Mouse (Mus musculus) liver (tissue): ENCODE data around the gene Eprs.
"Not testable (repeated sequence)": the region's sequence is repeated elsewhere in the genome, so short reads cannot be mapped to it uniquely, and the experiment has no call there.

Source experiments
- DNase-seq: peaks from one replicate; pipeline ENCODE4 v3.0.0-alpha.2; 2020; ENCODE audit warnings: mixed read lengths

Gene Eprs

DNA sequence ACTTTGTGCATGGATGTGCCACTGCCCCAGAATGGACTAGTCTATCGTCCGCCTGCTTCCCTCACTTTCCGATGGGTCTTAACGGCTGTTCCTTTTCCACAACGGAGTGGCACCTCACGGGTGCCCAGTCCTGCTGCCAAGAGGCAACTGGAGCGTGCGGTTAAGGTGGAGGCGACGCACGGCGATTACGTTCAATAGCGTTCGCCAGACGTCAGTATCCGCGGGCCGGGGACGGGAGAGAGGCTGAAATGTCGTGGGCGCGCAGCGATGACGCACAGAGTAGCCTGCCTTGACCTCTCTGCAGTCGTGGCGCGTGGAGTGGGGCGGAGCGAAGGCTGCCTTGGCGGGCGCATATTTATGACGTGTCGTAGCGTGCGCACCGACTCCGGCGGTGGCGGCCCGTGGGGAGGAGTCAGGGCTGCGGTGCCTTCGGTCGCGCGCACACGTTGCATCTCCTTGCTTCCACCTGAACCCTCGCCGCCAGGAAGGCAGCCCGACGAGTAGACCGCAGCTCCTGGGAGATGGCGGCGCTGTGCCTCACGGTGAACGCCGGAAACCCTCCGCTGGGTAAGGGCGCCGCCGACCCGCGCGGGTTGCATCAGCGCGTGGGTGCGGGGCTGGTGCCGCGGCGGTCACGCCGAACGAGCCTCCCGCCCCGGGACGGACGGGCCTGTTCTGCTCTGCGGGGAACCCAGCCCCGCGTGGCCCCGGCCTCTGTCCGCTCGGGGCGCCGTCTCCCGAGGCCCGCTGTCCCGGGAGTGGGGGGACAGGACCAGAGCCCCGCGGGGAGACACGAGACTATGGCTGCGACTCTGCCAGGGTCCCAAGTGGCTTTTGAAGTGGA lies at the start of gene Eprs:
Gene Eprs, plus strand, starts transcription at position 368 of the 844 bp plus-strand sequence.
- DNase-seq = peak; percentile 99

GRCm38 (mm10) chr1:185314546-185314945 lies 48.3 kb upstream of the Eprs start:
- no peak for DNase-seq

DNA sequence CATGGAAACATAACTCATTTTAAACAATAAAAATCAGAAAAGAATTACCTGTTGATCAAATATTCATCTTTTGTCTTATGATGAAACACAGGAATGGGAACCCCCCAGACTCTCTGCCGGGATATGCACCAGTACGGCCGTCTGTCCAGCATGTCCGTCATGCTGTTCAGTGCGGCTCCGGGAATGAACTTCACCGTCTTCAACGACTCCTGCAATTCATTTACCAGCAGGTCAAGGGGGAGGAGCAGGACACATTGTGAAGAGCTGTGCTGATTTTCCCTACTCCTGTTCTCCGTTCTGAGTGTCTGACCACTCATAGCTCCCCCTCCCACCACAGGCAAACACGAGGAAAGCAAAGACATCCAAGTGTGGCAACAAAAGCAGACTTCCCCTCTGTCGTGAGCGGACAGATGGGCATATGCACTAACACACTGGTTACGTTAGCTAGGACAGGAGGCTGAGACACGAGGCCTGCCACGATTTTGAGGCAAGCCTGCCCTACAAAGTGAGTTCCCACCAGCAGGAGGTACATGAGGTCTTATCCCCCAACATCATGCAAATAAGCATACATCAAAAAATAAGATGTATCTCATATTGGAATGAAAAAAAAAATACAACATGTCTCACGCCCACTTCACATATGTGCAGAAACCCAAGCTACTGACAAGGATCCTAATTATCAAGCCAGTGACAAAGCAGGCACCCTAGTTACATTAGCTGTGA lies 46.8 kb upstream of the Eprs start:
- no peak for DNase-seq

GRCm38 (mm10) chr1:185327754-185328345 lies 35.0 kb upstream of the Eprs start:
- DNase-seq = not testable (repeated sequence)

- DNase-seq = peak; percentile 95
Measured at GRCm38 (mm10) chr1:185328721-185329610, 33.9 kb upstream of the Eprs start, which contains the start of gene Iars2. Iars2 (minus strand) TSS chr1:185329396.

- no peak for DNase-seq
Measured at GRCm38 (mm10) chr1:185329851-185330250, 33.0 kb upstream of the Eprs start.

- DNase-seq = no peak
Measured at GRCm38 (mm10) chr1:185331364-185331763, 31.5 kb upstream of the Eprs start.

GRCm38 (mm10) chr1:185331983-185332430 lies 30.8 kb upstream of the Eprs start, which contains the start of gene Bpnt1:
Bpnt1 (plus strand) TSS chr1:185332149.
- peak; percentile 89 for DNase-seq

- no peak for DNase-seq
Measured at GRCm38 (mm10) chr1:185333651-185334050, 29.2 kb upstream of the Eprs start.

DNA sequence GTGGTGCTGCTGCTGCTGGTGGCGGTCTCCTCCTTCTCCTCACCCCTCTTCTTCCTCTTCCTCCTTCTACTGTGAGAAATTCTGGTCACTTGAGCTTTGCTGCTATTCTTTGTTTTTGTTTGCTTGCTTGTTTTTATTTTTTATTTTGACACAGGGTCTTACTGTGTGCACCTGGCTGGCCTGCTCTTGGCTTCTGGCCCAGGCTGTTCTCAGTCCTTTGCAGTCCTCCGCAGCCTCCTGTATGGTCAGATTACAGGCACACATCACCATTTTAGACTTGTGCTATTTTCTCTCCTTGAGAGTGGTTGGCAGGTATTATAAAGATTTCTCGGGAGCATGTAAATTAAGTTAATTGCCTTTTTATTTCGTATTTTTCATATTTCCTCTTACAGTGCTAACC lies 28.7 kb upstream of the Eprs start:
- DNase-seq = no peak

DNA sequence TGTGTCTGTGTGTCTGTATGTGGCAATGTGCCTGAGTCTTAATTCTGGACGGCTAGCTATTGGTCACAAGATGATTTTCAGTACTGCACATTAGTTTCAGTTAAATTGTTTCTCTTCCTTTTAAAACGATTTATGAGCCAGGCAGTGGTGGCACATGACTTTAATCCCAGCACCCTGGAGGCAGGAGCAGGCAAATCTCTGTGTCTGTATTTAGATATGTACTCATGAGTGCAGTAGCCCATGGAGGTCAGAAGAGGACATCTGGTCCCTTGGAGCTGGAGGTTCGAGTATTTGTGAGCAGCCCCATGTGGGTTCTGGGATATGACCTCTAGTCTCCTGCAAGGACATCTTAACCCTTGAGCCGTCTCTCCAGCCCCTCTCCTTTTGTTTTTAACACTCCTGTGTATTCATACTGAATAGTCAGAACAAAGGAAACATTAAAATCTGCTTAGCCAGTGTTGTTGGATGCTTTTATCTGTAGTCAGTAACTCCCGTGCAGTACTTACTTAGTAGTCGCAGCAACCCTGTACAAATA lies 27.5 kb upstream of the Eprs start:
- no peak for DNase-seq

DNA sequence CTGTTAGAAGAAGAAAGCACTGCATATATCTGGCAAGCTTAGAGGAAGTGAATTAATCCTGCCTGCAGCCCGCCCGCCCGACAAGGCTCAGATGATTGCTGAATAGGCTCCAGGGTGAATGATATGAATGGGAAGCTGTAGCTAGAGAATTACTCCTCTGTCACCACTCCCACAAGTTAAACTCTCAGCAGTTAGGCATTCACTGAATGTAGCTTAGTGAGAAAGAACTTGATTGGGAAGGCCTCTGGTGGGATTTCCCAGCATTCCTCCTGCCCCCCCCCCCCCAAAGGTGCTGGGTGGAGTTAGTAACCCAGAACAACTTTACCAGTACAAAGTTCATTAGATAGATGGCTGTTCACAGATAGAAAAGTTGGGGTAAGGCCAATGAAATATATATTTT lies 26.3 kb upstream of the Eprs start:
- no peak for DNase-seq

- DNase-seq = no peak
Measured at GRCm38 (mm10) chr1:185342441-185342840, 20.4 kb upstream of the Eprs start.

- DNase-seq = peak; percentile 7
Measured at GRCm38 (mm10) chr1:185343422-185343821, 19.4 kb upstream of the Eprs start.

DNA sequence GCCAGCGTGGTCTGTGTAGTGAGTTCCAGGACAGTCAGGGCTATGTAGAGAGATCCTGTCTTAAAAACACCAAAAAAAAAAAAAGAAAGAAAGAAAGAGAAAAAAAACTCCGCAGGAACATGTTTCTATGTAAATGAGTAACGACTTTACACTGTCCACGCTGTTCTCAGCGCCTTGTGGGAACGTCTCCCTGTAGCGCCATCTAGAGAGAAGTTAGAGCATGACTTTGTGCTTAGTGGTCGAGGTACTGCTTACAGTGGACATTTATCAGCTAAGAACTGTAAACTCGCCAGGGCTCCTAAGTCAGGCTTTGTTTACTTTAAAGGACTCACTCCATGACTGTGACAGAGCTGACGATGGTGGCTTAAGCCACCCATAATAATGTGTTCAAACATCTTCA lies 16.7 kb upstream of the Eprs start:
- no peak for DNase-seq

GRCm38 (mm10) chr1:185349741-185350140 lies 13.1 kb upstream of the Eprs start:
- no peak for DNase-seq

GRCm38 (mm10) chr1:185350611-185351010 lies 12.2 kb upstream of the Eprs start:
- no peak for DNase-seq

DNA sequence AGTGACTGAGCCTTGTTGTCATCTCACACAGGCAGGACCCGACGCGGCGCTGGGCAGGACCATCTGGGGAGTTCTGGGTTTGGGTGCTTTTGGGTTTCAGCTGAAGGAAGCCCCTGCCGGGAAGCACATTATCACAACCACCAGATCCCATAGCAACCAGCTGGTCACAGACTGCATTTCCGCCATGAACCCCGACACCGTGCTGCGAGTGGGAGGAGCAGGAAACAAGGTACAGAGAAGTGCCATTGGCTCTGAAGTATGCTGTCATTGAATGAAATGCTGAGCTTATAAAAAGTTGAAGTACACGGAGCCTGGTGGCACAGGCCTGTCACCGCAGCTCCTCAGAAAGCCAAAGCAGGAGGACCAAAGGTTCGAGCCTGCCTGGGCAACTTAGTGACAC lies 10.7 kb upstream of the Eprs start:
- no peak for DNase-seq

- DNase-seq = no peak
Measured at GRCm38 (mm10) chr1:185353351-185353750, 9.5 kb upstream of the Eprs start.

DNA sequence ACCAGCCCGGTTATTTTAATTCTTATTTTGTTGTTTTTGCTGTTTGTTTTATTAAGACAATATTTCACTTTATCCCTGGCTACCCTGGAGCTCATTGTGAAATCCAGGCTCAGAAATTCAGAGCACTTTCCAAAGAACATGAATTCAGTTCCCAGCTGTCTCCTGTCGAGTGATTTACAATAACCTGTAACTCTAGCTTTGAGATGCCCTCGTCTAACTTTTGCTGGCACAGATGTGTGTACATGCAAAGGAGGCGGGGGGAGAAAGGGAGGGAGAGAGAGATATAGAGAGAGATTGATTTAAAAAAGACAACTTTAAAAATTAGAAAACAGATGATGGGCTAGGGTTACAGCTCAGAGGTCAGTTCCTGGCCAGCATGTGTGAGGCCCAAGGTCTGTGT lies 8.1 kb upstream of the Eprs start:
- DNase-seq = no peak

GRCm38 (mm10) chr1:185356246-185356645 lies 6.6 kb upstream of the Eprs start:
- DNase-seq = no peak

GRCm38 (mm10) chr1:185358211-185358610 lies 4.6 kb upstream of the Eprs start:
- DNase-seq = no peak
